Mouse (Mus musculus) macrophage (primary cell): ENCODE results near the gene Mllt6. TPM values are rescaled to one million over a fixed set of nuclear protein-coding genes. Genes with fewer than 3 reads are reported as not detected.

ENCODE experiments used
- H3K27ac ChIP-seq: fragments of 350-480 bp; formaldehyde crosslinking; 2 replicates; pipeline ENCODE4 v1.9.0; 2021
- H3K36me3 ChIP-seq: fragments of 350-480 bp; formaldehyde crosslinking; 2 replicates; pipeline ENCODE4 v1.9.0; 2021; ENCODE audit errors: inconsistent target
- H3K4me3 ChIP-seq: fragments of 350-480 bp; formaldehyde crosslinking; 2 replicates; pipeline ENCODE4 v1.9.0; 2021; ENCODE audit errors: inconsistent target
- H3K79me2 ChIP-seq: fragments of 350-480 bp; formaldehyde crosslinking; 2 replicates; pipeline ENCODE4 v1.9.0; 2021; ENCODE audit errors: inconsistent target
- WGBS: methylation state at CpG from one replicate; pipeline ENCODE4 v1.1.7; 2026; ENCODE audit warnings: inconsistent platforms; ENCODE audit not compliant: missing documents; 5-methylcytosine and 5-hydroxymethylcytosine counted together
- polyA plus RNA-seq: library from polyadenylated mRNA; stranded (reverse); fragments of 250-400 nt; gene quantifications from 3 replicates; pipeline ENCODE4 v1.2.4, GENCODE M21; 2018; ENCODE audit warnings: inconsistent platforms

The Mllt6 gene
- polyA plus RNA-seq, 1 experiment from 2014 or later, result 10.1 TPM

DNA sequence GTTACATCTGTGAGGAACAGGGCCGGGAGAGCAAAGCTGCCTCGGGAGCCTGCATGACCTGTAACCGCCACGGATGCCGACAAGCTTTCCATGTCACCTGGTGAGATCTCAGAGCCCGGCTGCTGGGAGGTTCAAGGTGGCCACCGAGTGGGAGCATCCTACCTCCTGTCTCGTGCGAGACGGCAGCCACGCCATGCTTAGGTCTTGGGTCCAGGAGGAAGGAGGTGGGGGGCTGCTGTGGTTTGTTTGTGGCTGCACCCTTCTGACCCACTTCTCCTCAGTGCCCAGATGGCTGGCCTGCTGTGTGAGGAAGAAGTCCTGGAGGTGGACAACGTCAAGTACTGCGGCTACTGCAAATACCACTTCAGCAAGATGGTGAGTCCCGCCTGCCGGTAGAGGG is 3.6 kb downstream of the Mllt6 start:
- 83% methylated on average over 15 of the region's 15 CpGs for WGBS
- Histone ChIP-seq H3K4me3 (no peak overlapping the region), H3K79me2 (peaks cover 13% of the 10 kb centered on the region; the same call in 1 of the 2 replicates), H3K36me3 (peaks cover 49% of the 10 kb centered on the region), H3K27ac (no peak overlapping the region)

- H3K79me2 ChIP-seq, result peaks cover 13% of the 10 kb centered on the region; the same call in 1 of the 2 replicates
- peaks cover 60% of the 10 kb centered on the region for H3K36me3 ChIP-seq
- no peak overlapping the region for H3K27ac ChIP-seq
- no peak overlapping the region for H3K4me3 ChIP-seq
- 91% methylated on average over 7 of the region's 7 CpGs for WGBS
Observed at GRCm38 (mm10) chr11:97668160-97668559, 4.9 kb downstream of the Mllt6 start.

- Histone ChIP-seq H3K27ac (no peak overlapping the region), H3K79me2 (peaks cover 7% of the 10 kb centered on the region; the same call in 1 of the 2 replicates), H3K4me3 (no peak overlapping the region), H3K36me3 (peaks cover 67% of the 10 kb centered on the region)
- WGBS, result 91% methylated on average over 8 of the region's 15 CpGs
Observed at GRCm38 (mm10) chr11:97669268-97669667, 6.1 kb downstream of the Mllt6 start.

GRCm38 (mm10) chr11:97669829-97670228 is 6.6 kb downstream of the Mllt6 start:
- H3K36me3 ChIP-seq, result peaks cover 72% of the 10 kb centered on the region
- WGBS, result 76% methylated on average over 6 of the region's 6 CpGs
- no peak overlapping the region for H3K27ac ChIP-seq
- peaks cover 3% of the 10 kb centered on the region; the same call in 1 of the 2 replicates for H3K79me2 ChIP-seq
- H3K4me3 ChIP-seq, result no peak overlapping the region

DNA sequence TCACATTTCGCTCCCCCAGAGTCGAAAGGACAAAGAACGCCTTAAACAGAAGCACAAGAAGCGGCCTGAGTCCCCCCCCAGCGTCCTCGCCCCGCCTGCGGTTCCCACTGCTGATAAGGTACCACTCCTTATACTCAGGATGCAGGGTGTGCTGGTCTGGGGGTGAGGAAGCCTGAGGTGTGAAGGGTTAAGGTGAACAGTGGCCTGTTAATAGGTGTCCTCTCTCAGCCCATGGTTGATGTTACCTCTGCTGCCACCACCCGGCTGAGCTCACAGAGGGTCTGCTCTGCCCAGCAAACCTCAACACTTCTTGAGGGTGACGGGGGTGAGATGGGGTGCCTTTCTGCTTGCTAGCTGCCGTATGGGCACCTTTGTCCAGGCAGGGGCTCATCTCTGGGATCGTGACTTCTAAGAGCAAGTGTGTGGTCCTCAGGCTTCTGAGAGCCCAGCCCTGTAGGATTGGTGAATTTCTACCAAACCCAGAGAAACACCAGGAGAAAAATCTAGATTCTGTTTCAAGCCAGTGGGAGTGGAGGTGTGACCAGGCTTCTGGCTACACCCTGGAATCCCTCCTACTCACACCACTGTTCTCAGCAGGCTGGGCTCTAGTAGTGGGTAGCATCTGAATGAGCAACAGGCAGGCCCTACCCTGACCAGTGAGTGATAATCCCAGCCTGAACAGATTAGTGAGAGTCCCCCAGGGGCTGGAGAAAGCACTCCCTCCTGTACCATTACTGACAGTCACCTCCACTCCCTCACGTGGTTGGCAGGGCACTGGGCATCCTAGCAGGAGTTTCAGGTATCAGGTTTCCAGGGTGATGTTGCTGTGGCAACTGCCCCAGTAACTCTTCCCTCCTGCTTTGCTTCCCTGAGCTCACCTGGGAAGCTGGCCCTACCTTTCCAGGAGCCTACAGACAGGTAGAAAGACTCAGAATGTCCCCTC is 7.3 kb downstream of the Mllt6 start:
- Histone ChIP-seq H3K4me3 (no peak overlapping the region), H3K36me3 (peaks cover 74% of the 10 kb centered on the region), H3K79me2 (no peaks in the 10 kb centered on the region), H3K27ac (no peak overlapping the region)
- 90% methylated on average over 13 of the region's 13 CpGs for WGBS

DNA sequence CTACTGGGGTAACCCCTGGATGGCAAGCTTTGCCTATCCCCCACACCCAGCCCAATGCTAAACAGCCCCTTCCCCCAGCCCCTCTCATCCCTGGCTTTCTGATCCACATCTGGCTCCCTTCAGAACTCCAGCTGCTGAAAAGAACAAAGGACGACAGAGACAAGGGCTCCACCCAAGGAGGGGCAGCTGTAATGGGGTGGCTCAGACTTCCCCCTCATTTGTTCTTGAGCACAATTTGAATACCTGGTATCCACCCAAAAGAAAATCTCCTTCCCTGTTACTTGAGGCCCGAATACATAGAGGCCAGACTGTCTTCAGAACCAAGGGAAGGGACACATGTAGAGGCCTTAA is 7.9 kb downstream of the Mllt6 start:
- H3K36me3 ChIP-seq, result peaks cover 74% of the 10 kb centered on the region
- no peak overlapping the region for H3K4me3 ChIP-seq
- H3K27ac ChIP-seq, result no peak overlapping the region
- WGBS, result 94% methylated on average over 2 of the region's 2 CpGs
- no peaks in the 10 kb centered on the region for H3K79me2 ChIP-seq

DNA sequence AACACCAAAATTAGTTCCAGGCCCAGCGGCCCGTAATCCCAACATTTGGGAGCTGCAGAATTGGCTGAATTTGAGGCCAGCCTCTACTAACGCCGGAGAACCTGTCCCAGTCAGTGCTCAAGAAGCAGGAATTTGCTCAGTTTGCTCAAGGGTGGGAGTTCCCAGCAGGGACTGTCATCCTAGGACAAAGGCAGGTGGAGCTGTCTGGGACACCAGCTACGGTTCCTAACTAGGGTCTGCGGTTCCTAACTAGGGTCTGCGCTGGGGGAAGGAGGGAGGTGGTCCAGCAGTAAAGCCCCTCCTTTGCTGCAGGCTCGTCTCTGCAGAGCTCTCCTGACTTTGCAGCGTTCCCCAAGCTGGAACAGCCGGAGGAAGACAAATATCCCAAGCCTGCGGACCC is 9.9 kb downstream of the Mllt6 start:
- Histone ChIP-seq H3K27ac (no peak overlapping the region), H3K79me2 (no peaks in the 10 kb centered on the region), H3K36me3 (peaks cover 79% of the 10 kb centered on the region), H3K4me3 (no peak overlapping the region)
- 97% methylated on average over 11 of the region's 11 CpGs for WGBS

GRCm38 (mm10) chr11:97676050-97676754 is 13.0 kb downstream of the Mllt6 start:
- Histone ChIP-seq H3K27ac (no peak overlapping the region), H3K36me3 (peaks cover 73% of the 10 kb centered on the region), H3K79me2 (no peaks in the 10 kb centered on the region), H3K4me3 (no peak overlapping the region)
- WGBS, result 97% methylated on average over 14 of the region's 15 CpGs

- Histone ChIP-seq H3K4me3 (no peak overlapping the region), H3K27ac (no peak overlapping the region), H3K36me3 (peaks cover 70% of the 10 kb centered on the region), H3K79me2 (no peaks in the 10 kb centered on the region)
- WGBS, result 84% methylated on average over 15 of the region's 15 CpGs
Observed at GRCm38 (mm10) chr11:97677381-97677780, 14.2 kb downstream of the Mllt6 start.

GRCm38 (mm10) chr11:97677842-97678241 is 14.6 kb downstream of the Mllt6 start:
- no peak overlapping the region for H3K4me3 ChIP-seq
- H3K36me3 ChIP-seq, result peaks cover 67% of the 10 kb centered on the region
- H3K79me2 ChIP-seq, result no peaks in the 10 kb centered on the region
- WGBS, result 92% methylated on average over 8 of the region's 8 CpGs
- H3K27ac ChIP-seq, result no peak overlapping the region

DNA sequence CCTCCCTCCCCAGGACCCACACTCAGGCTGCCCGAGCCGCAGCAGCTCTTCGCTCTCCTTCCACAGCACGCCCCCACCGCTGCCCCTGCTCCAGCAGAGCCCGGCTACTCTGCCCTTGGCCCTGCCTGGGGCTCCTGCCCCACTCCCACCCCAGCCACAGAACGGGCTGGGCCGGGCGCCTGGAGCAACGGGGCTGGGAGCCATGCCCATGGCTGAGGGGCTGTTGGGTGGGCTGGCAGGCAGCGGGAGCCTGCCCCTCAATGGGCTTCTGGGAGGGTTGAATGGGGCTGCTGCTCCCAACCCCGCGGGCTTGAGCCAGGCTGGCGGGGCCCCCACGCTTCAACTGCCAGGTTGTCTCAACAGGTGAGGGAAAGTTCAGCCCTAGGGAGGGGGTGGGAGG is 15.1 kb downstream of the Mllt6 start:
- 96% methylated on average over 13 of the region's 15 CpGs for WGBS
- Histone ChIP-seq H3K36me3 (peaks cover 64% of the 10 kb centered on the region), H3K79me2 (no peaks in the 10 kb centered on the region), H3K4me3 (no peak overlapping the region), H3K27ac (no peak overlapping the region)

DNA sequence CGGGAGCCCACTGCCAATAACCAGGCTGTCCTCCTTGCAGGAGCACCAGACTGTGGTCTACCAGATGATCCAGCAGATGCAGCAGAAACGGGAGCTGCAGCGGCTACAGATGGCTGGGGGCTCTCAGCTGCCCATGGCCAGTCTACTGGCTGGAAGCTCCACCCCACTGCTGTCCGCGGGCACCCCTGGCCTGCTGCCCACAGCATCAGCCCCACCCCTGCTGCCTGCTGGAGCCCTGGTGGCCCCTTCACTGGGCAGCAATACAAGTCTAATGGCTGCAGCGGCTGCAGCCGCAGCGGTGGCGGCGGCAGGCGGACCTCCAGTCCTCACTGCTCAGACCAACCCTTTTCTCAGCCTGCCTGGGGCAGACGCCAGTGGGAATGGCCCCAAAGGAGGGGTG is 17.2 kb downstream of the Mllt6 start:
- WGBS, result 97% methylated on average over 11 of the region's 12 CpGs

DNA sequence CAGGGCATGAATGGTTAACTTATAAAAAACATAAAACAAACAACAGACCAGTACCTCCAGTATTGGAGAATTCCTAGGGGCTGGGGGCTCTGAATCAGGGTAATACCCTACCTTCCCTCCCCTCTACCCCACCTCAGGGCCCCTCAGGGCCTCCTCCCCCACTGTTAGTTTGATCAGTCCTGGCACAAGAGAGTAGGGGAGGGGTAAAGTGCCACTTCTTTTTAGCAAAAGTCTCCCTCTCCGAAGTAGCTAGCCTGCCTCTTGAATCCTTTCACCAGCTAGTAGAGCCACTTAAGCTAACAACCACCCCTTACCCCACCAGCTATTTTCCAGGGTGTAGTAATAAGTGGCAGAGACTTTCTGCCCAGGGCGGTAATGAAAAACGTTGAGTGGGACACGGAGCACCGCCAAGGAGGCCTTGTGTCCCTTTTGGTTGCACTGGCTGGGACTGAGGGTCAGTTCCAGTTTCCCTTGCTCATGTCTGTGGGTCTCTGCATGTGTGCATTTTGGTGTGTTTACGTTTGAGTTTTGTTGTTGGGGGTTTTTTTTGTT is 19.4 kb downstream of the Mllt6 start:
- WGBS, result 95% methylated on average over 6 of the region's 6 CpGs
- H3K79me2 ChIP-seq, result no peaks in the 10 kb centered on the region
- H3K4me3 ChIP-seq, result no peak overlapping the region
- H3K36me3 ChIP-seq, result peaks cover 32% of the 10 kb centered on the region; the same call in 1 of the 2 replicates
- H3K27ac ChIP-seq, result no peak overlapping the region

More for the DNA sequence above, 17.2 kb downstream of the Mllt6 start:
- Histone ChIP-seq H3K4me3 (no peak overlapping the region), H3K27ac (no peak overlapping the region), H3K79me2 (no peaks in the 10 kb centered on the region), H3K36me3 (peaks cover 50% of the 10 kb centered on the region; the same call in 1 of the 2 replicates)

GRCm38 (mm10) chr11:97684063-97684680 is 21.0 kb downstream of the Mllt6 start:
- peak overlapping the region; percentile 25; the same call in 1 of the 2 replicates for H3K27ac ChIP-seq
- peaks cover 21% of the 10 kb centered on the region; the same call in 1 of the 2 replicates for H3K36me3 ChIP-seq
- H3K4me3 ChIP-seq, result no peak overlapping the region
- no peaks in the 10 kb centered on the region for H3K79me2 ChIP-seq
- WGBS, result 58% methylated on average over 6 of the region's 6 CpGs
